Mouse (Mus musculus): ENCODE data around the gene Coa7.

GRCm38 (mm10) chr4:108350819-108351218, 22.9 kb downstream of the Coa7 start:
- TF ChIP-seq EP300 (IDR thresholded peaks at IDR 0.05; ENCODE audit: low read depth): no peak
- TF ChIP-seq CTCF (IDR thresholded peaks at IDR 0.05; ENCODE audit: low read depth): no peak
